Mouse (Mus musculus) testis, adult 2 months (tissue): ENCODE results near the gene Ccdc148.

Experiments used
- CTCF ChIP-seq: fragments of 200-500 bp; IDR thresholded peaks from 2 replicates; pipeline ENCODE4 v1.5.1; 2012; ENCODE audit warnings: low read depth, mild to moderate bottlenecking, inconsistent platforms, low read length, moderate library complexity; ENCODE audit not compliant: control insufficient read depth, insufficient read depth, insufficient replicate concordance
- POLR2A ChIP-seq: fragments of 200-500 bp; IDR thresholded peaks from 2 replicates; pipeline ENCODE4 v1.6.1; 2012; ENCODE audit warnings: low read depth, mild to moderate bottlenecking, inconsistent platforms, low read length, moderate library complexity; ENCODE audit not compliant: control insufficient read depth

DNA sequence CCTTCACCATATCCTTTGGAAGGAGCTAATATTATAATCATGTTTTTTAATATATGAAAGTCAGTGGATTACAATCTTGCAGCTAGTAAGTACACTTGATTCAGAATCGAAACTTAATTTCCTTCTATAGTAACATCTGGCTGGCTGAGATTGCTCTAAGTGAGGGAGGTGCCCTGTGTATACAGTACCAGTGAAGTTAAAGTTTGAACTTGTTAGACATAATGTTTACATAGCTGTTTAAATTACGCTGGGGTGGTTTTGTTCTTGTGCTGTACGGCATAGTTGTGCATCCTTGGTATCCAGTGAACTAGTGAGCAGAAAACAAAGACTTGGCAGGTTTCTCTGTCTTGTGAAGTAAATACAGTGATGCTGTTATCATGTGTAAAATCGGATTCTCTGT lies 18.5 kb upstream of the Ccdc148 start:
- TF ChIP-seq CTCF (no peak), POLR2A (no peak)
